Mouse (Mus musculus) urinary bladder, postnatal 25 days (tissue): Measurements from ENCODE around the gene Vcl.
A peak's percentile ranks its signal among the peaks of the same experiment; 100 is the strongest.

Experiments
- DNase-seq: peaks from one replicate; pipeline ENCODE4 v3.0.0; 2022; ENCODE audit warnings: low spot score

Vcl gene

GRCm38 (mm10) chr14:20928848-20929745 lies at the start of gene Vcl:
Gene Vcl, plus strand, starts transcription at chr14:20929398.
- DNase-seq, result peak; percentile 97

DNA sequence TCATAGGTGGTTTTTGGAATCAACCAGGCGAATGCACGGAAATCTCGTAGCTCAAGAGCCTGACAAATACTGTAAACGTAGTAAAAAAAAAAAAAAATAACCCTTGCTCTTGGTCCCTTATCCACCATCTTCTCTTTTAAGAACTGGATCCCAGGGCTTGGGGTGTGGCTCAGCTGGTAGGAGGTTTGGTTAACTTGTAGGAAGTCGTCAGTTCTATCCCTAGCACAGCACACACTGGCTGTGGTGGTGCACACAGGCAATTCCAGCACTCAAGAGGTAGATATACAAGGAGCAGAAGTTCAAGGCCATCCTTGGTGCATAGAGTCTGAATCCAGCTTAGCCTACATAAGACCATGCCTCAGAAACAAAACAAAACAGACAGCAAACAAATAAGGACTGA lies 44.5 kb upstream of the Vcl start:
- no peak for DNase-seq

DNA sequence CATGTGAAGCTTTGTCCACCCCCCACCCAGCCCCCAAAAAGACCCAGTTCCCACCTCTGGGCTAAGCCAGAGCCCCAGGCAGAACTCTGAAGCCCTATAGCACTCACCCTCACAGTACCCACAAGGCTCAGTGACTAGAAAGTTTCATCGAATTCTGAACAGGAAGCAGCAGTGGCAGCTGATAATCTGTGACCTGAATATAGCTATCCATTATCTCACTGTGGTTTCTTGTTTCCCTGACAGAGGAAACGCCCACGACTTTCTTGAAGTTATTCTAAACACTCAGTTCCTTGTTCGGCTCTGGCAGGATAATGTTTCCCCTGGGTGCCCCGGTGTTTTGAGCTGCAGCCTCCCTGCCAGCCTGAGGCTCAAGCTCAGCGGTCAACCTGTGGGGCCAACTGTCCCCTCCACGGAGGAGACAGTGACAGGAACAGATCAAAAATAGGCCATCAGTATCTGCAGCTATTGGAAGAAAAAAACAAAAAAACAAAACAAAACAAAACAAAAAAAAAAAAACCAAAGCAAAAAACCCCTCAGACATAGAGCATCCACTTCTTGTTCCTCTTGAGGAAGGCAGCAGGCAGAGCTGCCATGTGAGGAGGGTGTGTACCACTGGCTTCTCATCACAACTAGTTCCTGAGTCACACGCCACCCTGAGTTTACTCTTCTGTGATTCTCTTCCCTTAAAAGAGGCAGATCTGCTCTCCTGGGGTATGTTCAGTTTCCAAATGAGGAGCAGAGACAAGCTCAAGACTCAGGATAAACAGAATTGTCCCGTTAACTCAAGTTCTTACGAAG lies 43.9 kb upstream of the Vcl start:
- DNase-seq, result no peak

- no peak for DNase-seq
Observed at GRCm38 (mm10) chr14:20886266-20886665, 42.9 kb upstream of the Vcl start.

DNA sequence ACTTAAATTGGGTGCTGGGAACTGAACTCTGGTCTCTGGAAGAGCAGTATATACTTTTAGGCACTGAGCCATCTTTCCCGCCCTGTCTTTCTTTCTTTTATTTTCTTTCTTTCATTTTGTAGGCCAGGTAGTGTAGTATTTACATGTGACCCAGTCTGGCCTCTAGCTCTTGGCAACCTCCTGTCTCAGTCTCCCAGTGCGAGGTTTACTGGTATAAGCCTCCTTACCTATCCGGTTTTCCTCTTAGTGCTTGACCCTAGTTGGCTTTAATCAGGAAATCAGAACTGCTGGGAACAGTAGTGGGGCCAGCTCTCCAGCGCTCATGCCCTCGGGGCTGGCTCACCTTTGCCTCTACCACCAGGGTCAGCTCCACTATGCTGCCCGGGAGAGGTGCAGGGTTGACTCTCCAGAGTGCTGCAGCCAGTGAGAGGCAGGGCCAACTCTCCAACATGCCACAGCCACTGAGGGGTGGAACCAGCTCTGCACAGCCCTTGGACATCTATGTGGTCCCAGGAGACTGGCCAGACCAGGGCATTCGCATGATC lies 41.6 kb upstream of the Vcl start:
- DNase-seq, result no peak

DNA sequence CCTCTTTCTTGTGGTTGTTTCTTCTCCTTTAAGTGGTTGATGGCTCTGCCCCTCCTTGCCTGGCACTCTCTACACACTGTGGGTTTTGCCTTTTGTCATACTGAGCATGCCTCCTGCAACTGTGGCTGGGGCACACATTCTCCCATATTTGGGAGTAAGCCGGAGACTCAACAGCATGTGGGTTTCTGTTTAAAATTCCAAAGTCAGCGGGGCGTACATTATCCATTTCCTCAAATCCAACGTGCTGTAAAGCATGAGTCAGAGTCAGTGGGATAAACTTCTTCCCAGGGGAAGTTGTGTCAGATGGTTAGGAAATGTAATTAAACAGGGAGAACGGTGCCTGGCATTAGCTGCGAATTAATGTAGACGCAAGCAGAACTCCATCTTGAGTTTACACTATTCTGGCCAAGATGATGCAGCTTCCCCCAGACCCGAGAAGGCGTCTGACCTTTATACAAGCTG lies 37.2 kb upstream of the Vcl start:
- peak; percentile 10 for DNase-seq

GRCm38 (mm10) chr14:20893815-20894214 lies 35.4 kb upstream of the Vcl start:
- no peak for DNase-seq

- DNase-seq, result no peak
Observed at GRCm38 (mm10) chr14:20901267-20901666, 27.9 kb upstream of the Vcl start.

DNA sequence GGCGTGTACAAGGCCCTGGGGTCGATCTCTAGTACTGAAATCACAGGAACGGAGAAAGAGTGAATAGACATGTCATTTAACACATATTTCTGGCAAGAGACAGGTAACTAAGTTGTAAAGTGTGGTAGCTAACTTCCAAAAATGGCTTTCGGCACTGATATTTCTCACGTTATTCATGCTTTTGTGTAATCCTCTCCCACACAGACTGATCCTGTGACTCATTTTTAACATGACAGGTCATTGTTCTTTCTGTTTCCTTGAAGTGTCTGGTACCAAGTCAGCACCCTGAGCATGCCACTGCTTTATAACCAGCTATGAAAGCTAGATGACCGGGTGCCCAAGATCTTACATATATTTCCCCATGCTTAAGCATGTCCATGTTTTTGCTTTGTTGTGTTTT lies 26.1 kb upstream of the Vcl start:
- no peak for DNase-seq

DNA sequence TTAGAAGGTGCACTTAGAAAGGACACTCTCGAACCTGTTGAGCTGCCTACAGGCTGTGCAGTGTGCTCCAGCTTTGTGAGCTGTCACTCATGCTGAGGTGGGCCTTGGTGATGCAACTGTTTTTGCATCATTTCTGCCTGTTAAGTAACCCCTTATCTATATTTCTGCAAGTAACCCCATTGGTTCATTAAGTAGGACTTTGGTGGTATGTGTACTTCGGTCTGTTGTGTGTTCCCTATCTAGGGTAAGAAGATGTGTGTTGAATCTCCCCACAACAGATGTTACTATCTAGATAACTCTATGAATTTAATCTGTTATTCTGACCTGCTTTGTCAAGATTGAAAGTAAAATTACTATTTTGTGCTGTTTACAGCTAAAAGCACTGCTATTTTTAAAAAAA lies 17.4 kb upstream of the Vcl start:
- no peak for DNase-seq

DNA sequence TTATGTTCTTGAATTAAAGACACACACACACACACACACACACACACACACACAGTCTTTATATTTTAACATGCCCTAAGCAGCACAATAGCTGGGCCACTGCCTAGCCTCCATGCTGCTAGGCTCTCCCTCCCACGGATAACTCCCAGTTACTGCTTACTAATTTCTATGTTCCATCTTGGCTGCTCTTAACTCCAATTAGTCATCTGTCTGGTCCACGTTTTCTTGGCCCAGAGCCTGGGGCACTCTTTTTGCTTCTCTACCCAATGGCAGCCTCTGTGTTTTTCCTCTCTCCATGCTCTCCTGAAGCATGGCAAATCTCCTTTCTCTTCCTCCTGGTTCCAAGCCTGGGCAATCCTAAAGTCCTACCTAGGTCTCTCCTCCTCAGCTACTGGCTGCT lies 14.8 kb upstream of the Vcl start:
- DNase-seq, result no peak

- DNase-seq, result no peak
Observed at GRCm38 (mm10) chr14:20916625-20917612, 12.3 kb upstream of the Vcl start.

DNA sequence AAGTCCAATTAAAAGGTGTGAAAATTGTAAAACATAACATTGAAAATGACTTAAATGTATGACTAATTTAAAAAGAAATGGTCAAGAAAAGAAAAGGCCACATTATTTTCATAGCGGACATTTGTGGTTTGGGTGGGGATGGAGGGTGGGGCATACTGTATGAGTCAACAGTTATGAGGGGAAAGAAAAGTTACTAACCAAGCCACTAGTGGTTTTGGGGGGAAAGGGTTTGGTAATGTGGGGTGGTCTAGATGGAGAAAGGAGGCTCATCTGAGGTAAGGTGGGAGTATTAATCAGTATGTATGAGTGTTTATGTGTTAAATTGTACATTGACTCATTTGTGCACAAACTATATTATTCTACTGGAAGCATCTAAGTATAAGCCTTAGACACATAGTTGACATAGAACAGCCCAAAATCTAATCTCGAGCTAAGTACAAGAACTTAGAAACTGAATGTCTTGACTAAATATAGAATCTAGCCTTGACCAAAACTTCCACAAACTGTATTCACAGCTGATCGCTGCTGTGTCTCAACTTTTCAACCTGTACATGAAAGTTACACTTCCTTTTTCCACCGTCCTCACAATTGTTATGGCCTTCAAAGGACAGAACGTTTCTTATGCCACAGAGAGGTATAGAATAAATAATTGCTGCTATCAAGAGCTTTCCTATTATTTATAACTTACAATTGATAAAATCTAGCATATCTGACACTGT lies 5.0 kb upstream of the Vcl start:
- no peak for DNase-seq

DNA sequence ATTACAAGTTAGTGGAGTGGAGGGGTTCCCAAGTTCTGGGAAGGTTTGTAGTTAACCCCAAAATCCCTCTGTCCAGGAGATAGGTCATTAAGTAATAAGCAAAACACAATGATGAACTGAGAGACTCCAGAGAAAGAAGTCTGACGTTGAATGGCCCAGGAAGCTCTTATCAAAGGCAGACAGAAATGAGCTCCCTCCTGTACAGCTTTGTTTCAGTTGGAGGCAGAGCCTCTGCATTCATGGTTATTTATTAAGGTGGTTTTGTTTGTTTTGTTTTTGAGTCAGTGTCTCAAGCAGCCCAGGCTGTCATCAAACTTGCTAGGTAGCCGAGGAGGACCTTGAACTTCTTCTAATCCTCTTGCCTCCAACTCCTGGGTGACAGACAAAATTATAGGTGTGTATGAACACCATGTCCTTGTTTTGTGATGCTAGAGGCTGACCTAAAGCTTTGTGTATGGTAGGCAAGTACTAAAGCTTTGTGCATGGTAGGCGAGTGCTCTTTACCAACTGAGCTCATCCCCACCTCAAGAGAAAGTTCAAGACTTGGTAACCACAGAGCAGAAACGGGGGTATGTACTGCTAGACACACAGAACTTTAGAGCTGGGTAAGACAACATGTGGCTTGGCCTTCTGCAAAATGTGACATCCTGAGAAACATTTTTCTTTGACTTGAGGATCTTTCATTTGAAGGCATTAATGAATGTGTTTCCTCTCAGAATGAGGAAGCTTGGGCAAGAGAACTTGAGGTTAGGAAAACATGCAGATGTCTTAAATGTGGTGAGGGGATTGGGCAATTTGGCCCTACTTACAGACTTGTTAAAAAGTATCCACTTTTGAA lies 1.5 kb upstream of the Vcl start:
- DNase-seq, result no peak

- no peak for DNase-seq
Observed at GRCm38 (mm10) chr14:20928308-20928685, 901 bp upstream of the Vcl start.

- DNase-seq, result peak; percentile 18
Observed at GRCm38 (mm10) chr14:20929814-20930434, 726 bp downstream of the Vcl start.

GRCm38 (mm10) chr14:20930481-20931391 lies 1.5 kb downstream of the Vcl start:
- no peak for DNase-seq

- DNase-seq, result no peak
Observed at GRCm38 (mm10) chr14:20938424-20938823, 9.2 kb downstream of the Vcl start.
